Mouse (Mus musculus) heart, embryonic 11.5 days (tissue): ENCODE data around the gene Dhrs3. TPM values are rescaled to one million over a fixed set of nuclear protein-coding genes. Genes with fewer than 3 reads are reported as not detected.

Experiments
- polyA plus RNA-seq: library from polyadenylated mRNA; unstranded; fragments of >200 nt; fragmentation: Nextera tagmentation; extraction: Ambion mirVana; gene quantifications from 2 replicates; pipeline ENCODE4 v1.2.1, GENCODE M21; 2014

The Dhrs3 gene
- polyA plus RNA-seq, 1 experiment from 2014 or later: 17.4 TPM

Other genes starting within 250 kb of the Dhrs3 start
- not detected in 2 replicates for gene Gm436, start 206.5 kb upstream of the Dhrs3 start, polyA plus RNA-seq
- not detected in 2 replicates for gene Gm13178, start 171.4 kb upstream of the Dhrs3 start, polyA plus RNA-seq
- gene Gm438, start 106.2 kb upstream of the Dhrs3 start, polyA plus RNA-seq: not detected in 2 replicates